Mouse (Mus musculus) CH12.LX (cell line): ENCODE data around the gene Eif4g3. TPM values are rescaled to one million over a fixed set of nuclear protein-coding genes. Genes with fewer than 3 reads are reported as not detected.

Source experiments
- DNase-seq: peaks from one replicate; pipeline ENCODE4 v3.0.0-alpha.2; 2013; ENCODE audit errors: extremely low read depth
- H3K27ac ChIP-seq: 2 replicates; pipeline ENCODE4 v1.5.1; 2012; ENCODE audit warnings: low read depth, mild to moderate bottlenecking, control low read depth, moderate library complexity; ENCODE audit not compliant: insufficient read depth
- H3K27me3 ChIP-seq: replicated peaks from 2 replicates; pipeline ENCODE3; 2012; ENCODE audit warnings: inconsistent platforms
- H3K36me3 ChIP-seq, 2 experiments: replicated peaks in 1 of 2; 2 replicates each; pipeline versions ENCODE3 to v1.6.1; 2012; ENCODE audit warnings: inconsistent platforms in 1 of 2, low read length in 1 of 2, mild to moderate bottlenecking in 1 of 2, mixed read lengths in 1 of 2, moderate library complexity in 1 of 2; ENCODE audit not compliant: control insufficient read depth in 1 of 2, insufficient read depth in 1 of 2
- H3K4me1 ChIP-seq, 2 experiments: 2 replicates each; pipeline ENCODE4 v1.6.1; 2012; ENCODE audit warnings: inconsistent platforms in 1 of 2, moderate library complexity in 1 of 2; ENCODE audit not compliant: insufficient read depth in 2 of 2, control insufficient read depth in 1 of 2
- H3K4me2 ChIP-seq: 2 replicates; pipeline ENCODE4 v1.6.1; 2012; ENCODE audit warnings: low read depth, mild to moderate bottlenecking, control low read depth; ENCODE audit not compliant: poor library complexity, insufficient read depth, severe bottlenecking
- H3K4me3 ChIP-seq, 3 experiments: fragments of 150-350 bp in 1 of 3; sonication (generic) in 1 of 3; replicated peaks in 1 of 3; 2 replicates each; pipeline versions ENCODE3 to v1.5.1; 2011 to 2012; ENCODE audit warnings: low read depth in 2 of 3, low read length in 2 of 3, mild to moderate bottlenecking in 2 of 3, moderate library complexity in 2 of 3, control low read depth in 1 of 3, improper control_type of control experiment in 1 of 3, inconsistent platforms in 1 of 3, mixed read lengths in 1 of 3; ENCODE audit not compliant: poor library complexity in 1 of 3
- H3K79me2 ChIP-seq: replicated peaks from 2 replicates; pipeline ENCODE4 v1.6.1; 2012; ENCODE audit warnings: mild to moderate bottlenecking, moderate library complexity; ENCODE audit not compliant: control insufficient read depth, poor library complexity, insufficient read depth, severe bottlenecking; ENCODE audit errors: extremely low read depth
- H3K9ac ChIP-seq: 2 replicates; pipeline ENCODE4 v1.6.1; 2012; ENCODE audit warnings: low read depth, mild to moderate bottlenecking, control low read depth, moderate library complexity; ENCODE audit not compliant: insufficient read depth
- H3K9me3 ChIP-seq: replicated peaks from 2 replicates; pipeline ENCODE3; 2012; ENCODE audit warnings: low read length, inconsistent platforms, mixed read lengths
- BHLHE40 ChIP-seq: IDR thresholded peaks from 2 replicates; pipeline ENCODE4 v1.6.1; 2011; ENCODE audit warnings: mild to moderate bottlenecking, low read depth, low read length, improper control_type of control experiment
- CHD1 ChIP-seq: IDR thresholded peaks from 2 replicates; pipeline ENCODE4 v1.6.1; 2012; ENCODE audit warnings: low read depth, low read length, improper control_type of control experiment, inconsistent platforms
- CHD2 ChIP-seq: IDR thresholded peaks from 2 replicates; pipeline ENCODE4 v1.6.1; 2011; ENCODE audit warnings: low read length, improper control_type of control experiment
- CTCF ChIP-seq, 2 experiments: IDR thresholded peaks in 1 of 2; conservative IDR thresholded peaks in 1 of 2; 2 replicates each; pipeline ENCODE4 v1.5.1; 2011 to 2012; ENCODE audit warnings: low read depth in 2 of 2, low read length in 2 of 2, improper control_type of control experiment in 1 of 2, inconsistent platforms in 1 of 2, mild to moderate bottlenecking in 1 of 2, moderate library complexity in 1 of 2
- E2F4 ChIP-seq: IDR thresholded peaks from 2 replicates; pipeline ENCODE4 v1.6.1; 2011; ENCODE audit warnings: low read depth, low read length, improper control_type of control experiment; ENCODE audit not compliant: insufficient replicate concordance
- ELF1 ChIP-seq: IDR thresholded peaks from 2 replicates; pipeline ENCODE4 v1.6.1; 2014; ENCODE audit warnings: low read depth, mild to moderate bottlenecking, inconsistent platforms, low read length, improper control_type of control experiment
- EP300 ChIP-seq: IDR thresholded peaks from 2 replicates; pipeline ENCODE4 v1.6.1; 2011; ENCODE audit warnings: low read length, improper control_type of control experiment
- GABPA ChIP-seq: IDR thresholded peaks from 2 replicates; pipeline ENCODE4 v1.6.1; 2012; ENCODE audit warnings: low read depth, low read length, improper control_type of control experiment, inconsistent platforms; ENCODE audit not compliant: insufficient replicate concordance
- HCFC1 ChIP-seq: IDR thresholded peaks from 2 replicates; pipeline ENCODE4 v1.6.1; 2012; ENCODE audit warnings: low read depth, mild to moderate bottlenecking, inconsistent platforms, low read length, improper control_type of control experiment
- IRF4 ChIP-seq: IDR thresholded peaks from 2 replicates; pipeline ENCODE4 v1.6.1; 2014; ENCODE audit warnings: low read depth, mild to moderate bottlenecking, inconsistent platforms, low read length, improper control_type of control experiment
- KAT2A ChIP-seq: IDR thresholded peaks from 2 replicates; pipeline ENCODE4 v1.6.1; 2012; ENCODE audit warnings: low read length, improper control_type of control experiment, inconsistent platforms; ENCODE audit not compliant: insufficient replicate concordance
- MAZ ChIP-seq: IDR thresholded peaks from 2 replicates; pipeline ENCODE4 v1.6.1; 2012; ENCODE audit warnings: low read depth, mild to moderate bottlenecking, inconsistent platforms, low read length, improper control_type of control experiment, moderate library complexity
- NELFE ChIP-seq: IDR thresholded peaks from 2 replicates; pipeline ENCODE4 v1.6.1; 2011; ENCODE audit warnings: low read depth, low read length, improper control_type of control experiment
- PAX5 ChIP-seq: IDR thresholded peaks from 2 replicates; pipeline ENCODE4 v1.6.1; 2012; ENCODE audit warnings: low read length, inconsistent platforms, mixed read lengths
- POLR2AphosphoS2 ChIP-seq: IDR thresholded peaks from 2 replicates; pipeline ENCODE4 v1.6.1; 2011; ENCODE audit warnings: low read depth, low read length, improper control_type of control experiment
- RAD21 ChIP-seq: IDR thresholded peaks from 2 replicates; pipeline ENCODE4 v1.6.1; 2011; ENCODE audit warnings: low read depth, mild to moderate bottlenecking, low read length, improper control_type of control experiment, moderate library complexity
- RCOR1 ChIP-seq: conservative IDR thresholded peaks from 2 replicates; pipeline ENCODE4 v1.6.1; 2012; ENCODE audit warnings: low read depth, mild to moderate bottlenecking, inconsistent platforms, low read length, improper control_type of control experiment
- TCF12 ChIP-seq: IDR thresholded peaks from 2 replicates; pipeline ENCODE4 v1.6.1; 2014; ENCODE audit warnings: low read depth, mild to moderate bottlenecking, inconsistent platforms, low read length, improper control_type of control experiment
- UBTF ChIP-seq: IDR thresholded peaks from 2 replicates; pipeline ENCODE4 v1.6.1; 2012; ENCODE audit warnings: low read depth, mild to moderate bottlenecking, inconsistent platforms, low read length, improper control_type of control experiment, moderate library complexity
- USF1 ChIP-seq: IDR thresholded peaks from 2 replicates; pipeline ENCODE4 v1.6.1; 2014; ENCODE audit warnings: low read depth, mild to moderate bottlenecking, inconsistent platforms, low read length, improper control_type of control experiment
- USF2 ChIP-seq: conservative IDR thresholded peaks from 2 replicates; pipeline ENCODE4 v1.6.1; 2011; ENCODE audit warnings: low read depth, low read length, improper control_type of control experiment
- ZC3H11A ChIP-seq: IDR thresholded peaks from 2 replicates; pipeline ENCODE4 v1.6.1; 2012; ENCODE audit warnings: low read depth, mild to moderate bottlenecking, inconsistent platforms, low read length, improper control_type of control experiment
- ZKSCAN1 ChIP-seq: IDR thresholded peaks from 2 replicates; pipeline ENCODE4 v1.6.1; 2012; ENCODE audit warnings: low read depth, inconsistent platforms, low read length, improper control_type of control experiment, borderline replicate concordance
- dilution Hi-C: fragments of 300-500 bp; cut with MboI; formaldehyde crosslinking; loops from 2 replicates; pipeline ENCODE4 v1.14.3; 2020; ENCODE audit warnings: low sequenced_read_pairs; ENCODE audit not compliant: extremely low pct_unique_long_range_greater_than_20kb, extremely low pct_ligation_motif_present
- in situ Hi-C: fragments of 300-500 bp; cut with MboI; formaldehyde crosslinking; loops from 3 replicates; pipeline ENCODE4 v1.14.3; 2019; ENCODE audit warnings: low sequenced_read_pairs, low pct_ligation_motif_present, low pct_unique_long_range_greater_than_20kb, mixed read lengths
- polyA plus RNA-seq: library from polyadenylated mRNA; unstranded; fragments of >175 nt; gene quantifications from 2 replicates; pipeline ENCODE4 v1.2.1, GENCODE M21; 2012; ENCODE audit warnings: low read depth; ENCODE audit not compliant: insufficient read length
- total RNA-seq, 2 experiments: library from RNA; depleted of rRNA; stranded (reverse); fragments of 300-350 nt in 1 of 2; fragments of >200 nt in 1 of 2; gene quantifications; 2 replicates each; pipeline ENCODE4 v1.2.3; 2012 to 2014

Gene Eif4g3
- total and polyA plus RNA-seq, 3 experiments, result 10.8 to 47.2 (median 24.0) TPM

DNA sequence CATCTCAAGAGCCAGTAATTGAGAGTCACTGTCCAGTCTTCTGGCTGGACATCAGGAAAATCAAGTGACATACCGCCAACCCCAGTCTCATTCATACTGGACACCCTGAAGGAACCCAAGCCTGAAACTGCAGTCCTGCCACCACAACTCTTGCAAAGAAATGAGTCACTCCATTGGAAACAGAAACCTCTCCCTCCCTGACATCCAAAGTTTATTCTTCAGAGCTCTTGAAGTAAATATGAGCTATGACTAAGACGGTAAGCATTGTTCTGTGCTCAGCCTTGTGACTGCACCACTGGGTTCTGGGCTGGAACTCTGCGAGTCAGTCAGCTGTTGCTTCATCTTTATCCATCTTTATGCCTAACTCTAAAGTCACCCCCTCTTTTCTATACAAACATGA, 221.0 kb downstream of the Eif4g3 start:
- H3K36me3 ChIP-seq, result peaks cover 6 to 13% of the 10 kb centered on the region in 2 experiments
- dilution Hi-C loops, result no loop called here
- H3K4me2 ChIP-seq, result no peak overlapping the region
- peaks cover 16% of the 10 kb centered on the region for H3K79me2 ChIP-seq
- H3K4me3 ChIP-seq, result no peak overlapping the region
- no peaks in the 10 kb centered on the region for H3K27me3 ChIP-seq
- H3K9me3 ChIP-seq, result no peaks in the 10 kb centered on the region
- no peak overlapping the region for H3K27ac ChIP-seq
- H3K9ac ChIP-seq, result no peak overlapping the region
- TF ChIP-seq IRF4 (no peak), USF2 (no peak), CHD2 (no peak), POLR2AphosphoS2 (no peak), CTCF (conservative IDR thresholded peaks at IDR 0.05 in 1 of 2, IDR thresholded peaks at IDR 0.05 in 1 of 2; ENCODE audit: low read depth in 2 of 2, low read length in 2 of 2) (no peak), RAD21 (no peak), ZKSCAN1 (no peak)
- DNase-seq, result no peak
- in situ Hi-C loops, result no loop called here
- peaks cover under 1 to 9% of the 10 kb centered on the region in 2 experiments; a peak in 3 of 4 replicates for H3K4me1 ChIP-seq

DNA sequence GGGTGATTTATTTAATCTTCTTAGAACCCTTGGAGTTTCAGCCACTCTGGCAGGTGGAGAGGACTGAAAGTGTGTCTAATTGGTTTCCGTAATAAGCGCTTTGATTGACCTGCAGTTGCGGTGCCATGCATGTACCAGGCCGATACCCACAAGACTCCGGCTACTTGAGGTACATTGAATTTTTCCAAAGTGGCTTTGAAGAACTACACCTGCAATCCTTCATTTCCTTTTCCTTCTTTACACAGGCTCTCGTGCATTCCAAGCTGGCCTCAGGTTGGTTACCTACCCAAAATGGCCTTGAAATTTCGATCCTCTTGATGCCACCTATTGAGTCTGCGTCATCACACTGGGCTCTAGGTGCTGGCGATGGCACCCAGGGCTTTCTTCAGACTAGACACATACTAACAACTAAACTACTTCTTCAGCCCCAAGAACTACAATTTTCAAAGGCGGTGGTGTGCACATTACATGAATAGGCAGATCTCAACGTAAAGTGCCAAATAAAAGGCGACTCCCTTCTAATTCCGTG, 222.9 kb downstream of the Eif4g3 start:
- Histone ChIP-seq H3K27ac (peak overlapping the region; percentile 91), H3K4me1 (peaks cover 7 to 28% of the 10 kb centered on the region in 2 experiments), H3K9me3 (no peaks in the 10 kb centered on the region), H3K27me3 (no peaks in the 10 kb centered on the region), H3K9ac (peak overlapping the region; percentile 91), H3K4me2 (peak overlapping the region; percentile 49), H3K79me2 (peaks cover 35% of the 10 kb centered on the region), H3K4me3 (peak overlapping the region; percentile 82 to 98 (median 85)), H3K36me3 (peaks cover 0 to 11% of the 10 kb centered on the region in 2 experiments)
- dilution Hi-C loops (no loop called here), in situ Hi-C loops (no loop called here)
- TF ChIP-seq E2F4 (no peak), HCFC1 (no peak), PAX5 (no peak), CHD2 (0 out of 2 replicates have a peak, but pooled peaks have one; percentile 25), RAD21 (no peak), GABPA (no peak)
- no peak for DNase-seq

DNA sequence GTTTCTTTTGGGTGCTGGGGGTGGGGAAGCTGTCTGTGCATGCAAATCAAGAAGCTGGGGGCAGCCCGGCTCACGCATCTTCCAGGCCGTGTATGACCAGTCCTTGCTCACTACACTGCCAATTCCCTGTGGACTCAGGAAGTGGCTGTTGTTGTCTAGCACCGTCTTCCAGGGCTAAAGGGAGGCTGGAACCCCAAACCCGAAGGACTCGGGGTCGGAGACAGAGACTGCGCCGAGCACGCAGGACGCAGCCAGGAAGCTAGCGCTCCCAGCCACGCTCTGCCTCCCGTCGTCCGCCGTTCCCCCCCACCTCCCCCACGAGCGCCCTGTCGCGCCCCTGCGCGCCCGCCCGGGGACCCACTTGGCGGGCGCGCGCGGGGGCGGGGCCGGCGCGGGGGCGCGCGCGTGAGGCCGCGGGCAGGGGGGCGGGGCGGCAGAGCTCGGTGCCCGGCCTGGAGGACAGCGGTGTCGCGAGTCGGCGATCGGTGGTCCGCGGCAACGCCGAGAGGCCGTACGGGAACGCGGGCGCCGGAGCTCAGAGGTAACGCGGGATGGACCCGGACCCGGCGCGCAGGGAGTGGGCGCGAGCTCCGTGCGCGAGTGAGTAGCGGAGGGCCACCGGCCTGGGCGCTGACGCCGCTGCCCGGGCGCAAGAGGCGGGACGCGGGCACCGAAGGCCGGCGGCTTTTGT, 223.5 kb downstream of the Eif4g3 start, which contains the start of gene Hp1bp3:
Hp1bp3 (plus strand) TSS at position 97 of the 691 bp plus-strand sequence.
- dilution Hi-C loops, result no loop called here
- peak within 1 kb of the TSS; percentile 91 for H3K9ac ChIP-seq
- peak; percentile 76 for DNase-seq
- H3K4me2 ChIP-seq, result peak within 1 kb of the TSS; percentile 49
- peaks cover 40% of the 10 kb centered on the region for H3K79me2 ChIP-seq
- no peaks in the 10 kb centered on the region for H3K9me3 ChIP-seq
- in situ Hi-C loops, result no loop called here
- peaks cover 0 to 16% of the 10 kb centered on the region in 2 experiments for H3K36me3 ChIP-seq
- H3K27ac ChIP-seq, result peak within 1 kb of the TSS; percentile 91
- peak within 1 kb of the TSS; percentile 97 to 99 (median 98) for H3K4me3 ChIP-seq
- H3K27me3 ChIP-seq, result no peaks in the 10 kb centered on the region
- H3K4me1 ChIP-seq, result peaks cover 7 to 34% of the 10 kb centered on the region in 2 experiments
- TF ChIP-seq UBTF, result no peak
- TF ChIP-seq ZC3H11A, result no peak
- TF ChIP-seq BHLHE40, result peak; percentile 35
- TF ChIP-seq KAT2A, result no peak
- TF ChIP-seq MAZ, result no peak
- peak; percentile 52; the same call in 1 of the 2 replicates for TF ChIP-seq TCF12
- no peak for TF ChIP-seq EP300
- TF ChIP-seq CHD1, result no peak
- no peak for TF ChIP-seq USF1
- TF ChIP-seq RCOR1, result no peak
- TF ChIP-seq ELF1, result 0 out of 2 replicates have a peak, but pooled peaks have one; percentile 40
- TF ChIP-seq POLR2AphosphoS2, result no peak
- no peak for TF ChIP-seq ZKSCAN1
- no peak for TF ChIP-seq RAD21
- peak; percentile 73 for TF ChIP-seq NELFE
